Mouse (Mus musculus): ENCODE data around the gene Sez6l2. TPM values are rescaled to one million over a fixed set of nuclear protein-coding genes. Genes with fewer than 3 reads are reported as not detected.

The Sez6l2 gene
- total and polyA plus RNA-seq, 2 experiments: 0.28 to 0.60 TPM

DNA sequence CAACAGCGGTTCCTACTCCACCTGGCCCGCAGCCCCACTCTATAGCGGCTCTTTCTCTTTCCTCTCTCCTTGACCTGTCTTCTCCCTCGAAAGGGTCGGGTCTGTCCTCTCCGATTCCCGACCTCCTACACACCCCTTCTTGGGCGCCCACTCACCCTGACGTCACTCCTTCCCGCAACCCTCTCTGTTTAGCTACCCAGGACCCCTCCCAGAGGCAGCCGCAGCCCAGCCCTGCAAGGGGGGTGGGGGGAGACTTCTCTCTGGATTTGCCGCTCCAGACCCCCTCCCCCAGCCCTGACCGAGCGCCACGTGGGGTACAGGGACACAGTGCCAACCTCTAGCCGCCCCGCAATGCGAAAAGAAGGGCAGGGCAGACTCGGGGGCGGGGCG is 965 bp upstream of the Sez6l2 start, which contains the start of gene Asphd1:
TSS of gene Asphd1 (minus strand) at position 180 of the 390 bp plus-strand sequence.
- H3K4me1 ChIP-seq (ENCODE audit: control insufficient read depth, insufficient read depth, low read length): no peaks in the 10 kb centered on the region; the same call in 1 of the 2 replicates
- peak within 1 kb of the TSS; percentile 57; the same call in 1 of the 2 replicates for H3K4me3 ChIP-seq (ENCODE audit: insufficient read depth, low read depth, low read length)
- no peaks in the 10 kb centered on the region; the same call in 1 of the 2 replicates for H3K36me3 ChIP-seq (ENCODE audit: control insufficient read depth, insufficient read depth, low read length)
- DNase-seq (ENCODE audit: extremely low read depth, low read depth, low spot score): no peak
- 3% methylated on average over 21 of the region's 21 CpGs for WGBS
- H3K9ac ChIP-seq (ENCODE audit: low read depth, low read length): no peak within 1 kb of the TSS
- no peak for TF ChIP-seq CTCF (IDR thresholded peaks at IDR 0.05; ENCODE audit: low read depth, low read length)
- no peak for TF ChIP-seq POLR2A (IDR thresholded peaks at IDR 0.05; ENCODE audit: extremely low read depth, insufficient read depth, low read length)
- peaks cover 6% of the 10 kb centered on the region; the same call in 1 of the 2 replicates for H3K27me3 ChIP-seq (ENCODE audit: control insufficient read depth, insufficient read depth, low read length)
- H3K79me2 ChIP-seq (ENCODE audit: control insufficient read depth, insufficient read depth, low read length): no peaks in the 10 kb centered on the region
- no peak within 1 kb of the TSS for H3K27ac ChIP-seq (replicated peaks; ENCODE audit: insufficient read depth, low read depth, low read length)

- TF ChIP-seq POLR2A (IDR thresholded peaks at IDR 0.05; ENCODE audit: extremely low read depth, insufficient read depth, low read length) (no peak), CTCF (IDR thresholded peaks at IDR 0.05; ENCODE audit: low read depth, low read length) (no peak)
- peaks cover 6% of the 10 kb centered on the region; the same call in 1 of the 2 replicates for H3K27me3 ChIP-seq (ENCODE audit: control insufficient read depth, insufficient read depth, low read length)
- WGBS: 14% methylated on average over 26 of the region's 26 CpGs
- no peak for DNase-seq (ENCODE audit: extremely low read depth, low read depth, low spot score)
- no peaks in the 10 kb centered on the region for H3K79me2 ChIP-seq (ENCODE audit: control insufficient read depth, insufficient read depth, low read length)
- no peak overlapping the region for H3K27ac ChIP-seq (replicated peaks; ENCODE audit: insufficient read depth, low read depth, low read length)
- H3K4me1 ChIP-seq (ENCODE audit: control insufficient read depth, insufficient read depth, low read length): no peaks in the 10 kb centered on the region; the same call in 1 of the 2 replicates
- no peak overlapping the region for H3K4me3 ChIP-seq (ENCODE audit: insufficient read depth, low read depth, low read length)
- H3K9ac ChIP-seq (ENCODE audit: low read depth, low read length): no peak overlapping the region
- no peaks in the 10 kb centered on the region for H3K36me3 ChIP-seq (ENCODE audit: control insufficient read depth, insufficient read depth, low read length)
These were observed 568 bp downstream of the Sez6l2 start for GRCm38 (mm10) chr7:126950647-126951615.

DNA sequence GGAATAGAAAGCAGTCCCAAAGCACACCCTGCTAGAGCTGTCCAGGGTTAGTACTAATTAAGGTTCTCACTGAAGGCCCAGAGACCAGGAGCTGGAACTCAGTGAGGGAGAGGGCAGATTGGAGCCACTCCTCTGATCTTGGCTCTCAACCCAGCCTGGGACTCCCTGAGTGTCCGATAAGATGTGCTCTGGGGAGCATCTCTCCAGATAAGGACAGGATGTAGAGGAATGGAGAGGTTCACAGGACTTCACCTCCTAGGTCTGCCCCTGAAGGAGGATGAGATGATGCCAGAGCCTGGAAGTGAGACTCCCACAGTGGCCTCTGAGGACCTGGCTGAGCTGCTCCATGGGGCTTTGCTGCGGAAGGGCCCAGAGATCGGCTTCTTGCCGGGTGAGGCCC is 1.4 kb downstream of the Sez6l2 start:
- Histone ChIP-seq H3K4me3 (ENCODE audit: insufficient read depth, low read depth, low read length) (no peak overlapping the region), H3K9ac (ENCODE audit: low read depth, low read length) (no peak overlapping the region), H3K79me2 (ENCODE audit: control insufficient read depth, insufficient read depth, low read length) (no peaks in the 10 kb centered on the region), H3K4me1 (ENCODE audit: control insufficient read depth, insufficient read depth, low read length) (no peaks in the 10 kb centered on the region; the same call in 1 of the 2 replicates), H3K36me3 (ENCODE audit: control insufficient read depth, insufficient read depth, low read length) (no peaks in the 10 kb centered on the region), H3K27ac (replicated peaks; ENCODE audit: insufficient read depth, low read depth, low read length) (no peak overlapping the region), H3K27me3 (ENCODE audit: control insufficient read depth, insufficient read depth, low read length) (peaks cover 6% of the 10 kb centered on the region; the same call in 1 of the 2 replicates)
- TF ChIP-seq CTCF (IDR thresholded peaks at IDR 0.05; ENCODE audit: low read depth, low read length): no peak
- no peak for TF ChIP-seq POLR2A (IDR thresholded peaks at IDR 0.05; ENCODE audit: extremely low read depth, insufficient read depth, low read length)
- DNase-seq (ENCODE audit: extremely low read depth, low read depth, low spot score): no peak
- 47% methylated on average over 4 of the region's 4 CpGs for WGBS

DNA sequence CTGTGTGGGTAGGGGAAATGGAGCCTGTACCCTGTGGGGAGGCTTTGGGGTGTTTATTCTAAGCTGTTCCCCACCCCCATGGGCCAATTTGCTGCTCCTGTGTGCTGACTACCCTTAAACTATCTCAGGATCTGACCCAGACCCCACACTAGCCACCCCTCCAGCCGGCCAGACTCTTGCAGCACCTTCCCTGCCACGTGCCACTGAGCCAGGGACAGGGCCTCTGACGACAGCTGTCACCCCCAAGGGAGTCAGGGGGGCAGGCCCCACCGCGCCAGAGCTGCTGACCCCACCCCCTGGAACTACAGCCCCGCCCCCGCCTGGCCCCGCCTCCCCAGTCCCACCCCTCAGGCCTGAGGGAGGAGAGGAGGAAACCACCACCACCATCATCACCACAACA is 2.3 kb downstream of the Sez6l2 start:
- H3K27me3 ChIP-seq (ENCODE audit: control insufficient read depth, insufficient read depth, low read length): peaks cover 6% of the 10 kb centered on the region; the same call in 1 of the 2 replicates
- TF ChIP-seq POLR2A (IDR thresholded peaks at IDR 0.05; ENCODE audit: extremely low read depth, insufficient read depth, low read length) (no peak), CTCF (IDR thresholded peaks at IDR 0.05; ENCODE audit: low read depth, low read length) (no peak)
- no peaks in the 10 kb centered on the region; the same call in 1 of the 2 replicates for H3K4me1 ChIP-seq (ENCODE audit: control insufficient read depth, insufficient read depth, low read length)

DNA sequence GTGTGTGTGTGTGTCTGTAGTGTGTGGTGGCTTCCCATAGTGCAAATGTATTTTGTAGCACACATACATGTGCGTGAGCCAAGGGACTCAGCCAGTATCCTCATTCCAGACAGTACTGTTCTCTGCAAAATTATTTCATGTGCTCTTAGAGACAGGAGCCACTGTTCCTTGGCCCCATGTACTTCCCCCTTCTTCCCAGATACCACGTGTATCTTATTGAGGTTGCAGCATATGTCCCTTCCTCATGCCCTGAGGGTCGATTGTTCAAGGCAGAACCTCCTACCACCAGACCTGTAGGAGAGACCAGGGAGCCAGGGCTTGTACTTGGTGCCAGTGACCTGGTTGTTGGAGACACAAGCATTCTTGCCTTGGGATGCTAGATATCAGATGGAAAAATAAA is 4.8 kb downstream of the Sez6l2 start:
- no peak overlapping the region for H3K9ac ChIP-seq (ENCODE audit: low read depth, low read length)
- WGBS: 53% methylated on average over 3 of the region's 3 CpGs
- no peaks in the 10 kb centered on the region for H3K36me3 ChIP-seq (ENCODE audit: control insufficient read depth, insufficient read depth, low read length)
- H3K27ac ChIP-seq (replicated peaks; ENCODE audit: insufficient read depth, low read depth, low read length): no peak overlapping the region
- H3K27me3 ChIP-seq (ENCODE audit: control insufficient read depth, insufficient read depth, low read length): peaks cover 6% of the 10 kb centered on the region; the same call in 1 of the 2 replicates
- no peak for DNase-seq (ENCODE audit: extremely low read depth, low read depth, low spot score)
- no peak for TF ChIP-seq CTCF (IDR thresholded peaks at IDR 0.05; ENCODE audit: low read depth, low read length)
- no peak for TF ChIP-seq POLR2A (IDR thresholded peaks at IDR 0.05; ENCODE audit: extremely low read depth, insufficient read depth, low read length)
- H3K4me1 ChIP-seq (ENCODE audit: control insufficient read depth, insufficient read depth, low read length): no peaks in the 10 kb centered on the region
- no peaks in the 10 kb centered on the region for H3K79me2 ChIP-seq (ENCODE audit: control insufficient read depth, insufficient read depth, low read length)
- H3K4me3 ChIP-seq (ENCODE audit: insufficient read depth, low read depth, low read length): no peak overlapping the region

More for the DNA sequence above, 2.3 kb downstream of the Sez6l2 start:
- DNase-seq (ENCODE audit: extremely low read depth, low read depth, low spot score): no peak
- no peak overlapping the region for H3K4me3 ChIP-seq (ENCODE audit: insufficient read depth, low read depth, low read length)
- no peaks in the 10 kb centered on the region for H3K79me2 ChIP-seq (ENCODE audit: control insufficient read depth, insufficient read depth, low read length)
- WGBS: 2% methylated on average over 8 of the region's 8 CpGs
- no peaks in the 10 kb centered on the region for H3K36me3 ChIP-seq (ENCODE audit: control insufficient read depth, insufficient read depth, low read length)
- no peak overlapping the region for H3K27ac ChIP-seq (replicated peaks; ENCODE audit: insufficient read depth, low read depth, low read length)
- no peak overlapping the region for H3K9ac ChIP-seq (ENCODE audit: low read depth, low read length)
